Mouse (Mus musculus): ENCODE measurements at regions not wholly inside any gene's neighbourhood (a gene's known extent, or its start where the extent isn't known, plus 50 kb on each side); places are given as distances from the start of the nearest gene placed in this dataset.

DNA sequence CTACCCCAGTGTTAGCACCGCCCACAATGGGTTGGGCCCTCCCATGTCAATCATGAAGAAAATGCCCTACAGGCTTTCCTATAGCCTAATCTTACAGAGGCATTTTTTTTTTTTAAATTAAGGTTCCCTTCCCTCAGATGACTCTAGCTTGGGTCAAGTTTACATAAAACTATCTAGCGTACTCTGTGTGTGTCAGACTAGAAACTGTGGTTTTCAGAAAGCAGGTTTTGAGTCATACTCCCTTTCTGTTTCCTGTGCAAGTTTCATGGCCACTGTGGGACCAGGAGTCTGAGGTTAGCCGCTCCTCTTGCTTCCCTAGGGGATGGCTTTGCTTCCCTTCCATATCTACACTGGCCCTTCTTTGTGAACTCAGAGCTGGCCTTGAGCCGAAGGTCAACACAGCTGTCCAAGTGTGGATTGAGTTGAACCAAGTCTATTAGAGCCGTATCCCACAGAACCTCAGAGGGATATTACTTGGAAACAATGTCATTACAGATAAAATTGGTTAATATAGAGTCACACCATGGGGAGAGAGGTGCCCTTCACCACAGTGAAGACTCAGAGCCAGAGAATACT lies 226.1 kb upstream of the Arid1b start:
- no peak for DNase-seq (ENCODE audit: extremely low spot score in 1 of 2, low spot score in 1 of 2)

DNA sequence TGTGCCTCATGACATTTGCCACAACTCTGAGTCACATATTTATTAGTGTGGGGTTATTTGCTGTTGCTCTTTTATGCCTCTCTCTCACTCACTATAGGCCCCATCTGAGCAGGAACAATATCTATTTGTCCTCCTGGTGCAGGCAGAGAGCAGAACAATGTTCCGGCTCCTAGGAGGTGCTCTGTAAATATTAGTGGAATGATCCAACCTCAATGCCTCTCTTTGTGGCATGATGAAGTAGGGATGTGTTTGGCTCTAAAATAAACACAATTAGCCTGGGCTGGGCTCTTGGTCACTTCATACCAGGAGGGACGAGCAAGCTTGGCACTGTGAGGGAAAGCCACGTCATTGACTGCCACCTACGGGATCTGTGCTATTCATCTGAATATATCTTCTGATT lies 224.8 kb upstream of the Arid1b start:
- no peak for DNase-seq (ENCODE audit: extremely low spot score in 1 of 2, low spot score in 1 of 2)

DNA sequence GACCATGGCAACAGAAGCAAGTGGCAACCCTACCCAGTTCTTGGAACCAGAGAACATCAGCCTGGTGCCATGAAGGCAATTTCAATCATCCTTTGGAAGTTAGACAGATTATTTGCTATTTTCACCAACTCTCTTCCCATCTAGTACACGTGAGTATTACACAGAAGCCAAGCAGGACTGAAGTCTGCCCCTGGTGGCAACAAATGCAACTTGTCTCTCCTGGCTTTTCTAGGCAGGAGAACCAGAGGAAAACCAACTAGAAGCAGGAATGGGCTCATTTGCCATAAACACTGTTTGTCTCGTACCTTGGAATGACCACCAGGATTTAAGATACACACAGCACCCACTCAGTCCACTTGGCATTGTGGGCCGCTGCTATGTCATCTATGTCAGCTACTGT lies 224.1 kb upstream of the Arid1b start:
- DNase-seq (ENCODE audit: extremely low spot score in 1 of 2, low spot score in 1 of 2): no peak

DNA sequence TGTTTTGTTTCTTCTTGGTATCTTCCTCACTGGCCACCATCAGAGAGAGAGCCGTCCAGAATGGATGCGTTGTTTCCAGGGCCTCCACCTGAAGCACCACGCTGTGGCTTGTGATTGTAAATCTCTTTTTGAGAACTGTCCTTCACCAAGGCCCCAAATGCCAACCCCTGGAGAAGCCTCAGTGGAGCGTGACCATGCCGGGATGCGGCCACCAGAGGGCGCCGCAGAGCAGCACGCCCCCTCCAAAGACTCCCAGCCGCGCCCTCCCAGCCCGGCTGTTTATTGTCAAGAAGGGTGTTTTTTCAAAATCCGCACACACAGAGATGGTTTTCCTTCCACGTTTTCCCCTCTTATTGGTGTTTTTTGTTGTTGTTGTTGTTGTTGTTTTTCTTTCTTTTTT lies 216.0 kb upstream of the Arid1b start:
- peak; percentile 71 to 77 for DNase-seq (ENCODE audit: extremely low spot score in 1 of 2, low spot score in 1 of 2)

DNA sequence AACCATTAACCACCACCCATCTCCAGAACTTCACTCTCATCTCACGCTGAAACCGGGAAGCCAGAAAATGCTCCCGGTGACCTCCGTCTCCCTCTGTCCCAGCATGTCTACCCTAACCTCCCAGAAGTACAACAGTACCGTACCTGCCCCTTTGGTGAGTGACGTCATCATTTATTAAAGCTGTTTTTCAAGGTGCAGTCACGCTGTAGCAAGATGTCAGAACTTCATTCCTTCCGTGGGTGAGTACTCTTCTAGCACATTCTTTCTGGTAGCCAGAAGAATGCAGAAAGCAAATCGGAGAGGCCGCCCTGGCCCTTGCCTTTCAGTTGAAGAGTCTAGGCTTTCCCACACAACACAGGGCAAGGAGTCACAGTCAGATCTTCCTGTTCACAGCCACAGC lies 215.1 kb upstream of the Arid1b start:
- DNase-seq (ENCODE audit: extremely low spot score in 1 of 2, low spot score in 1 of 2): no peak

DNA sequence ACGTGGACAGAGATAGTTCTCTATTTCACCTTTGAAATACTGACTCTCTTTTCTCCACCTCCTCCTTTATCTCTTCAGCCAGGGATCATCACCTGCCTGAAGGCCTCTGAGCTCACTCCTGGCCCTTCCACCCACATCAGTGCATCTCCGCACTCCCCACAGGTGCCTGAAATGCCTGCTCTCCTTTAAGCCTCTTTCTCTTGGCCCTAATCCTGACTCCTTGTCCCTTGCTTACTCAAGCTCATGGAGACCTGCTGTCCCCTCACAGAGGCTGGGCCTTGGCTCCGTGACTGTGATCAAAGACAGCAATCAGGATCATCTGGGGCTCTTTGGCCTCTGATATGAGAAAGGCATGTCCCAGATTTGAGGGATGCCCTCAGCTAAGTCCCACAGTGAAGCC lies 212.5 kb upstream of the Arid1b start:
- DNase-seq (ENCODE audit: extremely low spot score in 1 of 2, low spot score in 1 of 2): no peak

DNA sequence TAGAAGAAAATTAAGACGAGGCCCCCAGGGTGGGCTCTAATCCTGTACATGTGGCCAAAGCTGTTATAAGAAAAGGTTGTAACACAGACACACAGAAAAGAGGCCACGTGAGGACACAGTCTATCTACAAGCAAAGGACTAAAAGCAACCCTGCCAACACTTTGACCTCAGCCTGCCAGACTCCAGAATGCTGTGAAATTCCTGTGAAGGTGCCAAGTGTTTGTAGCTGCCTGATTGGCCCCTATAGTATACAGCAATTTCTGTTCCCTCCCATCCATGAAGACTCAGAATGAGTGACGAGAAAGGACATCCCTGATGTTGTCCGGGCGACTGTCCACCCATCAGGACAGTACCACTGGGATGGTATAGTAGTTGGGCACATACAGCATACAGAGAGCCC lies 209.8 kb upstream of the Arid1b start:
- no peak for DNase-seq (ENCODE audit: extremely low spot score in 1 of 2, low spot score in 1 of 2)

DNA sequence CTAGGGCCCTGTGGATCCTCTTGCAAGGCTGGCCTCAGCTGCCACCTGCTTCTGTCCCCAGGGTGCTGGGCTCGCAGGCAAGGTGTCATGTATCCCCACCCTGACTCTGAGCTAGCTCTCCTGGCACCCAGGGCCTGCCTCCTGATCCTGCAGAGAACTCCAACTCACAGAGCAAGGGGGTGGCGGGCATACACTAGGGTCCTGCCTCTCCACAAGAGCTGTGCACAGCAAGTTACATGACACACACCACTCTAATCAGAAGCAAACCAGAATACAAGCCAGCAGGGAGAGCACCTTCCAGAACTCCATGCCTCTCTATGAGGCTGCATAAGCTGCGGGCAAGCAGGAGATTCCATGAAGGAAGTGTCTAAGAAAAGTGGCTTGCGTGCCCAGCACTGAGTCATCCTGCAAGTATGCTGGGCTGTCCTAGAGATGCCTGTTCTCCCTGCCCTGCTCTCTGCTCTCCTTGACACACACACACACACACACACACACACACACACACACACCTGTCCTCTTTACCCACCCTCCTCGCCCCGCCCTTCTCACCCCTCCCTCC lies 208.8 kb upstream of the Arid1b start:
- no peak for DNase-seq (ENCODE audit: extremely low spot score in 1 of 2, low spot score in 1 of 2)

DNA sequence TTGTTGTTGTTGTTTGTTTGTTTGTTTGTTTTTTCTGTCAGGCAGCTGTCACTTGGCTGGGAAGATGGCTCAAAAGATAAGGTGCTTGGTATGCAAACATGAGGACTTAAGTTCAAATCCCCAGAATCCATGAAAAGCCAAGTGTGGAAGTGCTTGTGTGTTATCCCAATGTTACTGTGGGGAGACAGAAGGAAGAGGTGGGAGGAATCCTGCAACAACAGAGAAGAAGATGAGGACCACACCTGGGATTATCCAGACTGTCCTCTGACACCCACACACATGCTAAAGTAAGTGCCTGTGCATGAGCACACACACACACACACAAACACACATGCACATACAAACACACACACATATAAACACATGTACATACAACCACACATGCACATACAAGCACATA lies 207.6 kb upstream of the Arid1b start:
- no peak for DNase-seq (ENCODE audit: extremely low spot score in 1 of 2, low spot score in 1 of 2)

DNA sequence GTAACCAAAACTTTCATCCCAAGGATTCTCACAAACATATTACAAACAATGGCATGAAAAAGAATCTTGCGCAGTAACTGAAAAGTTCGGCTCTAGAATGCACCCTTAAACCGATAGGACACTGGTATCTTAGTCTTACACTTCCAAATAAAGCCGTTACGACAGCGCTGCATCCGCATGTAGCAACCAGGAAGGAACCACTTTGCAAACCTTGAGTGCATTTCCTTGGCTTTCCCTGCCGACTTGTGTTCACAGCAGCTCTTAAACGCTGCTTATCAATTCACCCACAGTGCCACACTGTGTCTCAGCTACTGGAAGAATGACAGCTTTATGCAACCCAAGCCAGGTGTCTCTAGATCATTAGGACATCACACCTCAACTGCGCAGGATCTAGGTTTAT lies 202.3 kb upstream of the Arid1b start:
- DNase-seq (ENCODE audit: extremely low spot score in 1 of 2, low spot score in 1 of 2): no peak

DNA sequence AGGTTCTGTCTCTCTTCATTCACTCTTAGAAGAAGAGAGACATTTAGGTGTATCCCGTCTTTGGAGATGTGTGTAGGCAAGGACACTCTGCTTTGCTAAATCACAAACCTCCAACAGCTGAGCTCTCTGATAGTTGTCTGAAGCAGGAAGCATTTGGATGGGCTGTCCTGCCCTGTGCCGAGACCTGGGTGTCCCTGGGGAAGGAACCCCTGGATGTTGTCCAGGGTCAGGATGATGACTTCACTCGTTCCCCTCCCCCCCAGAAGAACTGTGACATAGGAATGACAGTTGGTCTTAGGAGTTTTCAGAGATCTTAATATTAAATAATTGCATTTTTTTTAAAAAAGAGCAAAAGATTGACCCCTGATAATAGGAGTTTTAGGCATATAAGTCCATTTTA lies 197.9 kb upstream of the Arid1b start:
- no peak for DNase-seq (ENCODE audit: extremely low spot score in 1 of 2, low spot score in 1 of 2)

DNA sequence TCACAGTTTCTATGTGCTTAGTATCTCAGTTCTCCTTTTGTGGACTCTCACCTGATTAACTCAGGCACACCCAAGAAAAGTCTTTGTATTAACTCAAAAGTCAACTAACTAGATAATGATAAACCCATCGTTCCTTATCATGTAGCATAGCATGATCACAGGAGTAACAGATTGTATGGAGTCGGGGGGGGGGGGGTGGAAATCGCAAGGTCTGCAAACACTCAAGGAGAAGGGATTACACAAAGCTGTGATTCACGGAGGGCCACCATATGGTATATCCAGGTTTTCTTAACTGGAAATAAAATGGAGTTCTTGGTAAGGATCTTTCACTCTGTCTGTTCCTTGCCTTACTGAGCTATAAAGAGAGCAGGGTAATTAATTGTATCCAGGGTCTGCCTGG lies 190.1 kb upstream of the Arid1b start:
- no peak for DNase-seq (ENCODE audit: extremely low spot score in 1 of 2, low spot score in 1 of 2)

DNA sequence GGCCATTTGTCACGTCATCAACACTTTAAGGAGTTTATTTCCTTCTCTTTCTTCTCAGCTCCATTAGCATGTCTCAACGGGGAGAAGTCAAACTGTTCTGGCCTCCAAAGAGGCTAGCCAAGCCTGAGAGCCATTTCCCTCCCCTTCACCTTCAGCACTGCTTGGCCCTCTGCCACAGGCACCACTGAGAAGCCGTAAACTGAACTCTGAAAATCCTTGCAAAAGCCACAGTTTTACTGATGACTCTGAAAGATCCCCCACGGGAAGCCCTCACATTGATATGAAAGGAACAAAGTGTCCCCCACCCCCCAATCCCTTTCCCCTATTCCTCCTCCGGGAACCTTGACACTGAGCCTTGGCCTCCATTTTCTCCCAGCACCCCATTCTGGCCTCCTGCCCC lies 188.1 kb upstream of the Arid1b start:
- DNase-seq (ENCODE audit: extremely low spot score in 1 of 2, low spot score in 1 of 2): no peak

DNA sequence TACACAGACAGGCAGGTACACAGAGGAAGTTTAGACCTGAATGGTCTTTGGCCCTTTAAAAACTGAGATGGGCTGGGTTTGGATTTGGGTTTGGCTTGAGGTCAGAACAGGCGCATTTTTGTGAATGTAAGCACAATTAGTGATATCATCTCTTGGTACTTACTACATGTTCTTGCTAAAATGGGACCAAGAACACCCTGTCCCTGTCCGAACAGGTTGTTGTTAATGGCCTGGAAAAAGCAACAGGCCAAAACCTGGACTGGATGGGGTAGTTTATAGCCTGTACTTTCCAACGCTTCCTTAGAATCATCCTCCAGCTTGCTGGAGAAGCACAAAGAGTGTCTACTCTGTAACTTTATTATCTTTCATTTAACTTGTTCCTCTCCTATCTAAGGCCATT lies 185.2 kb upstream of the Arid1b start:
- no peak for DNase-seq (ENCODE audit: extremely low spot score in 1 of 2, low spot score in 1 of 2)

DNA sequence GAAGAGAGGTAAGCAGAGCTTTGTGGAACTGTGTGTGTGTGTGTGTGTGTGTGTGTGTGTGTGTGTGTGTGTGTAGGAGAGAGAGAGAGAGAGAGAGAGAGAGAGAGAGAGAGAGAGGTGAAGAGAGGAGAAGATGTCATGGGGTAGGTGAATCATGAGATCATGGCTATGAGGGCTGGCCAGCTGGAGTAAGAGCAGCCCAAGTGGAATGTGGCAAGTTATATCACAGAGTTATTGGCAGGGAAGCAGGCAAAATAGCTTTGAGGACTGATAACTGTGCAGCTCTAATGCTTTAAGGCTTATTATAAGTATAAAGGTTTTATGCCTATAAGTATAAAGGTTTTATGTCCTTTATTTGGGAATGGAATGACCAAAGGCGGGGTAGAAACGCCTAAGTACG lies 180.9 kb upstream of the Arid1b start:
- no peak for DNase-seq (ENCODE audit: extremely low spot score in 1 of 2, low spot score in 1 of 2)

DNA sequence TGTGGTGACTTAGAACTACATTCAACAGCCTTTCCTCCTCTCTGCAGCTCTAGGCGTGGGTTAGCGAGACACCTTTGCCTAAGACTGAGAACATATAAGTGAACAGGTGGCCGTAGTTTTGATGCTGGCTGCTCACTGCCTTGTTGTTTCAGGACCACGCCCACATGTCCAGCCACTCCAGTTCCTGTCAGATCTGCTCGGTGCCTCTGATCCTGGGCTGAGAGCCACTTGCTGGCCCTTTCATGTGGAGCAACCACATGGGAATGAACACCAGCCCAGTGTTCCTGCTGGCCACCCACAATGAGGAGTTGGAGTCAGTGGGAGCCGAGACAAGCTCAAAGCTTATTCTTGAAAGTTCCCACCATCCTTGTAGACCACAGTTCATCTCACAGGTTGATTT lies 180.5 kb upstream of the Arid1b start:
- no peak for DNase-seq (ENCODE audit: extremely low spot score in 1 of 2, low spot score in 1 of 2)

DNA sequence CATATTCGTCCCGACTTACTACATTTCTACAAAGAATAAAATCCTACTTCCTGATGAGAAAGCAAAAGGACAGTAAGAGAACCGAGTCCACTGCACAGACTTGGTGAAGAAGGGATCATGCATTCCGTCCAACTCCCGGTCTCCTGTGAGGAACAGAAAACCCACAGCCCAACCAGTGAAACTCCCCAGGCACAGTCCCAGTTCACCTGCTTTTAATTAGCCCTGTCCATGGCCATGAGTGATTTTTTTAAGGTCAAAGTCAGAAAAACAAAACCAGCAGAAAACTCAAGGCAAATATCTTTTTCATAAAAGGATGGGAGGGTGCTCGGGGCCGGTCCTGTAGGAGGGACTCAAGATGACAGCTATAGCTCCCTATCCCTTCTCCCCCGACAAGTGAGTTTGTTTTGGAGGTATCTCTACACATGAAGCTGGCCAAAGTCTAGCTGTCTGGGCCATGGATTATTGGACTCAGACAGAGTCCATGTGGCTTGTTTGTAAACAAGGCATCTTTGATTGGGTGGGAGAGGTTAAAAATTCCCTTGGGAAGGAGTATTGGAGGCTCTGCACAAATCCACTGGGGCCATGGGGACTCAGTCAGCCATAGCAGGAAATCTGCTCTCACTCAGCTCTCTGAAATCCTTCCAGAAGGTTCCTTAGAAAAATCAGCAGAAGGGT lies 168.8 kb upstream of the Arid1b start:
- DNase-seq (ENCODE audit: extremely low spot score in 1 of 2, low spot score in 1 of 2): no peak

DNA sequence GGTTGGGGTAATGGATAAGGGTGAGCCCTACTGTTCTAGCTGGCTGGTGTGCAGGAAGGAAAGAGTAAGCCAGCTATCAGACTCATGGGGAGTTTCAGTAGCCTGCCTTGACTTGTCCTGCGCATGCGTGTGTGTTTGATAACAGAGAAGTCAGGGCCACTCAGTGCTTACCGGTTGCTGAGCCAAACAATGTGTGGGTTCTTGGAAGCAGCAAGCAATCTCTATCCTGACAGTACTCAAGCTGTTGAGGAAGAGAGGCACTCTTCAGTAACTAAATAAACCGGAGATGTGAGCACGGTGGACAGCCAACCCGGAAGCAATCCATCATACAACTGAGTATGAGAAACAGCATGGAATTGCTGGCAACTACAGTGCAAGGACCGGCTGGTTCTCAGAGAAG lies 160.1 kb upstream of the Arid1b start:
- peak in 1 of 2 experiments; percentile 4 for DNase-seq (ENCODE audit: extremely low spot score in 1 of 2, low spot score in 1 of 2)

DNA sequence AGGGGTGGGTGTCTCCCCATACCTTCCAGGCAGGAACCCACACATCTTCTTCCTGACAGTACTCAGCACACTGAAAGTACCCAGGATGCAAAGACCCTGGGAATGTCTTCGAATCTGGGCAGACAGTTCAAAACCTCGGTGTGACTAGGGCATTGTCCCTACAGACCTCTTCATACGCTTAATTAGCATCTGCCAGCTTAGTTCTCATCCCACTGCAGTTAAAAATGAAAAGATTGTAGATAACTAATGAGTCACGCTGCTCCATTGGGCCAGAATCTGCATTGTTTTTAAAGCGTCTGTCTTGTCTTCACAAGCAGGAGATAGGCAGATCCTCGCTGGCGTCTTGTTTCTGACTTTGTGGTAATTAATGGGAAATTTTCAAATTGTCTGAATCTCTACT lies 159.6 kb upstream of the Arid1b start:
- no peak for DNase-seq (ENCODE audit: extremely low spot score in 1 of 2, low spot score in 1 of 2)

DNA sequence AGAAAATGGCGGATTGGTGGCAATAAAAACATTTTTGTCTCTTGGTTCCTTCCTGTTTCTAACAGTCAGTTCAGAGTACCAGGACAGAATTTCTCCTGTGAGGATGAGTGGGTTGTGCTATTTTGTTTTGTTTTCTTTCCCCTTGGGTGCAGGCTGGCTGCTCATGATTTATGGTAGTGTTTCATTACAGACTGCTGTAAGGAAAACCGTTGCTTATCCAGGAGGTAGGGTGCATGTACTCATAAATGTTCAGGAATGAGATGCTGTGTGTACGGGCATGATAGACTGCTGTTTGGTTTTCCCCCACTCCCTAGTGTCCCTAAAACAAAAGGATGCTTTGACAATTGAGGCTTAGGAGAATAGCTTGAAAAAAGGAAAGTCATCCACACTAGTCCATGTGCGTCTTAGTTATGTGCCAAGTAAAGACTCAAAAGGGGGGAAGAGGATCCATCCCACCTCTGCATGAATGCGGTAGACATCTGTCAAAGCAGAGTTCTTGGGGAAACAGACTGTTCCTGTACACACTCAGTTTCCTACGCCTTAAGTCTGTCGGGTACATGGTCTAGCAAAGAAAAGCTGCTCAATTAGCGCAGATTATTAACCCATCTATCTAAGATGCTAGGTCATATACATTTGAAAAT lies 158.9 kb upstream of the Arid1b start:
- no peak for DNase-seq (ENCODE audit: extremely low spot score in 1 of 2, low spot score in 1 of 2)

DNA sequence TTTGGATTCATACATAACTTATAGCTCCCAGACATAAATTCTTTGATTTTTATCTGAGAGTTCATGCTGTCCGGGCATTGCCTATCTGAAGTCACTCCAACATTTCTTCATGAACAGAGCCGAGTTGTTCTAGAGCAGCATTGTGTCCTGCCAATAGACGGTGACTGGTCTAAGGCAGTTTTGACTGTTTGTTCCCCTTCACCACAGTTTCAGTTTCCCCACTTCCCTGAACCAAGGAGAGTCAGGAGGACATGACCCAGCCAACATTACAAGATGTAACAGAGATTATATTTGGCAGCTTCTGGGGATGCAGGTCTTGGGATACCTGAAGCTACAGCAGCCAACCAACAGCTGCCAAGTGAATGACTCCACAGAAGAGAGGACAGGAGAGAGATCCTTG lies 154.0 kb upstream of the Arid1b start:
- no peak for DNase-seq (ENCODE audit: extremely low spot score in 1 of 2, low spot score in 1 of 2)

DNA sequence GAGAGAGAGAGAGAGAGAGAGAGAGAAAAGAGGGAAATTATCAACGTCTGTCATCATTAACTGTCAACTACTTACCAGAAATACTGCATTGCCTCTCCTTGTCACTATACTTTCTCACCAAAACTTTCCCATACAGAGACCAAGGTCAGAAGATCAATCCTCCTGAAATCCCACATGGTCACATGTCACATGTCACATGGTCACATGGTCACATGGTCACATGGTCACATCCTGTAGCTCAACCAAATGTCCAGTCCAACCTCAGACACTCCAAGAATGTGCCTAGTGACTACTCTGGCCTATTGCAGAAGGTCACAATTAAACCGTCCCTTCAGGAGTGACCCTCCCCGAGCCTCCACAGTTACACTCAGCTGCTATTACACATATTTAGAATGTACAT lies 135.8 kb upstream of the Arid1b start:
- no peak for DNase-seq (ENCODE audit: extremely low spot score in 1 of 2, low spot score in 1 of 2)
